Mouse (Mus musculus) macrophage (primary cell): ENCODE results near the gene Noxo1. TPM values are rescaled to one million over a fixed set of nuclear protein-coding genes. Genes with fewer than 3 reads are reported as not detected.
A peak's percentile ranks its signal among the peaks of the same experiment; 100 is the strongest.

Experiments used
- H3K27ac ChIP-seq: fragments of 350-480 bp; formaldehyde crosslinking; 2 replicates; pipeline ENCODE4 v1.9.0; 2021
- H3K36me3 ChIP-seq: fragments of 350-480 bp; formaldehyde crosslinking; 2 replicates; pipeline ENCODE4 v1.9.0; 2021; ENCODE audit errors: inconsistent target
- H3K4me3 ChIP-seq: fragments of 350-480 bp; formaldehyde crosslinking; 2 replicates; pipeline ENCODE4 v1.9.0; 2021; ENCODE audit errors: inconsistent target
- H3K79me2 ChIP-seq: fragments of 350-480 bp; formaldehyde crosslinking; 2 replicates; pipeline ENCODE4 v1.9.0; 2021; ENCODE audit errors: inconsistent target
- WGBS: methylation state at CpG from one replicate; pipeline ENCODE4 v1.1.7; 2026; ENCODE audit warnings: inconsistent platforms; ENCODE audit not compliant: missing documents; 5-methylcytosine and 5-hydroxymethylcytosine counted together
- polyA plus RNA-seq: library from polyadenylated mRNA; stranded (reverse); fragments of 250-400 nt; gene quantifications from 3 replicates; pipeline ENCODE4 v1.2.4, GENCODE M21; 2018; ENCODE audit warnings: inconsistent platforms

Gene Noxo1
- polyA plus RNA-seq, 1 experiment from 2014 or later: 0.50 TPM

DNA sequence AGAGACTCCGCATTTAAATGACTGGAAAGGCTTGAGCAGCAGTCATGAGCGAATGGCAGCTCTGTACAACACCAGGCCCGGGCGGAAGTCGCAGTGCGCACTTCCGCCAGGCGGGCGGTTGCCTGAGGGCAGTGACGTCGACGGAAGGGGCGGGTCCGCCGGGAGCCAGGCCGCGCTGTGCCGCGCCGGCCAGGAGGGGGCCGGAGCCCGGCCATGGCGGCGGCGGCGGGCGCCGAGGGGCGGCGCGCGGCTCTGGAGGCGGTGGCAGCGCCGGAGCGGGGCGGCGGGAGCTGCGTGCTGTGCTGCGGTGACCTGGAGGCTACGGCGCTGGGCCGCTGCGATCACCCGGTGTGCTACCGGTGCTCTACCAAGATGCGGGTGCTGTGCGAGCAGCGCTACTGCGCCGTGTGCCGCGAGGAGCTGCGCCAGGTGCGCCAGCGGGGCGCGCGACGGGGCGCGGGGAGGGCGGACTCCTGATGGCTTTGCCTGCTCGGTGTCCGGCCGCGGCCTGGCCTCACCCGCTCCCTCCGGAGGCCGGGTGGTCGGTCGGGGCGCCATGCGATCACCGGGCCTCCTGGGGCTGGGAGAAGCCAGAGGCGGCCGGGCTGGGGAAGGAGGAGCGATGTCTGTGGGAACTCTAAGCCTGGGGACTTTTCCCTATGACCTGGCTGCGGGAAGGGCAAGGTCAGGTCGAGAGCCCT, 26.3 kb upstream of the Noxo1 start, which contains the start of gene Zfp598:
Gene Zfp598 (plus strand): TSS at position 143 of the 701 bp plus-strand sequence.
- no peaks in the 10 kb centered on the region for H3K36me3 ChIP-seq
- H3K27ac ChIP-seq: peak within 1 kb of the TSS; percentile 28; the same call in 1 of the 2 replicates
- WGBS: under 1% methylated on average over 69 of the region's 80 CpGs
- H3K79me2 ChIP-seq: peaks cover 47% of the 10 kb centered on the region
- H3K4me3 ChIP-seq: peak within 1 kb of the TSS; percentile 59

DNA sequence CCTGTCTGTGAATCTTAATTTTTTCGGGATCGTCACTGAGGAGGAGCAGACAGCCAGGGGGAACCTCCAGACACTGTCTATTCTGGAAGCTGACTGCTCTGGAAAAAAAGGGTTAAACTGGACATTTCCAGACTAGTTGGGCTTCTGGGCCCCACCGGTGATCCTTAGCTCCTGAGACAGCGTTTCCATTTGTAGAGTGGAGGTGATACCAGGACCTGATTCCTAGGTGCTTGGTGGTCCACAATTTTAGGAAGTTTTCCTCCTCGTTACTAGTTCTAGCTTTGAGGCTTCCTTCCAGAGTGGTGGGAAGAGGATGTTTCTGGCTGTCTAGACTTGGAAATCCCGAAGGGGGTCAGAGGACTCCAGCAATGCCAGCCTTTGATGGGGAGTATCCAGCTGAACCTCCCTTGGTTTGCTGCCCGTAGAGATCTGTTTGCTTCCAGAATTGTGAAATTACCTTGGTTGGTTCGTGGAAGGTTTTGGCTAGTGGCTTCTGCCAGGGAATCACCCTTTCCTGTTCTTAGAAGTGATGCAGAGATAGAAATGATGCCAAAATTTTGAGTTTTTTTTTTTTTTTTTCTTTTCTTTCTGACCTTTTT, 25.7 kb upstream of the Noxo1 start:
- Histone ChIP-seq H3K4me3 (peak overlapping the region; percentile 59), H3K27ac (no peak overlapping the region), H3K79me2 (peaks cover 54% of the 10 kb centered on the region), H3K36me3 (no peaks in the 10 kb centered on the region)
- 9% methylated on average over 8 of the region's 8 CpGs for WGBS

DNA sequence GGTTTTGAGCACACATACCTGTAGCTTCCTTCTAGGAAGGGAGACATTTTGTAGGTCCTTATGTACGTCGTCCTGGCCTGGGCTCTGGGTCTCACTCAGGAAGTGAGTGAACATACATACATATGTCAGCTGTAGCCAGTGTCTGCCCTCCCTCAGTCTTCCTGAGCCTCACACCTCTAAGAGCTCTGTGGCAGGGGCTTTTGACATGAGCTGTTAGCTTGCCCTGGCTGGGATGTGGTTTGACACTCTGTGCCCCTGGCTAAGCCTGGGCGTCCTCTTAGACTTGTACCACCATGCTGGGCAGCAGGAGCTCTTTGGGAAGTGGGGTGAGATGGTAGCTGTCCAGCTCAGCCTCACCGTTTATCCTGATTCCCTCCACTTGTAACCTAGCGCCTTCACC, 24.7 kb upstream of the Noxo1 start:
- 70% methylated on average over 5 of the region's 5 CpGs for WGBS
- Histone ChIP-seq H3K27ac (no peak overlapping the region), H3K4me3 (no peak overlapping the region), H3K36me3 (no peaks in the 10 kb centered on the region), H3K79me2 (peaks cover 64% of the 10 kb centered on the region)

DNA sequence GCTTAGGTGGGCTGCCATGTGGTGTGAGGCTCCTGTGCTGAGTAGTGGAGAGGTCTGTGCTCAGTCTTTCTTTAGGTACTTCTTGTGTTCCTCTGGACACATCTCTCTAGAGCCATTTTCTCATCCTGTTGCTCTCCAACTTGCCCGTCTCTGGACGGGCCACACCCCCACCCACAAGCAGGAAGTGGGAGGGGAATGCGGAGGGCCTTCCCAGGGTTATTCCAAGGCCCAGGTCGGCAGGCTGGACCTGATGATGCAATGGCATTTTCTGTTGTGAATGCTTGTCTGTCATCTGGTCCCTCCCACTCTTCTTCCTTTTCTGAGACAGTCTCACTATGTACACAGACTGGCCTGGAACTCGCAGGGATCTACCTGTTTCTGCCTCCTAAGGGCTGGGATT, 23.9 kb upstream of the Noxo1 start:
- Histone ChIP-seq H3K36me3 (peaks cover 4% of the 10 kb centered on the region), H3K79me2 (peaks cover 66% of the 10 kb centered on the region), H3K27ac (no peak overlapping the region), H3K4me3 (no peak overlapping the region)
- WGBS: 13% methylated on average over 5 of the region's 5 CpGs

DNA sequence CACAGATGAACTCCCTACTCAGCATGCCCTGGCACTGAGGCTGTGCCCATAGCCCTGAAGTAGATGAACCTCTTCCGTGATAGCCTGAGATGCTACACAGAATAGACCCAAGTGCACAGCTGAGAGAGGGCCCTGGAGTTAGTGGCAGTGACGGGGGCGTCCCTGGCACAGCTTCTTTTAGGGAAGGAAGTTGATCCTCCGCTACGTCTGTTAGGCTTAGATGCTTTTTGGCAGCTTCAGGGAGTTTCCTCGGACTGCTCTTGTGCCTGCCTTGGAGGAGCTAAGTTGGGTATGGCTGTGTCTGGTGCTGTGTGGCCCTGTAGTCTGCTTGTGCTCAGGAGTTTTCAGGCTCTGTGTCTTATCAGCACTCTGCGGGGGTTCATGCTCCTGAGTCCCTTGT, 21.8 kb upstream of the Noxo1 start:
- H3K4me3 ChIP-seq: no peak overlapping the region
- H3K27ac ChIP-seq: no peak overlapping the region
- H3K36me3 ChIP-seq: peaks cover 14% of the 10 kb centered on the region
- H3K79me2 ChIP-seq: peaks cover 66% of the 10 kb centered on the region
- WGBS: 39% methylated on average over 7 of the region's 7 CpGs

DNA sequence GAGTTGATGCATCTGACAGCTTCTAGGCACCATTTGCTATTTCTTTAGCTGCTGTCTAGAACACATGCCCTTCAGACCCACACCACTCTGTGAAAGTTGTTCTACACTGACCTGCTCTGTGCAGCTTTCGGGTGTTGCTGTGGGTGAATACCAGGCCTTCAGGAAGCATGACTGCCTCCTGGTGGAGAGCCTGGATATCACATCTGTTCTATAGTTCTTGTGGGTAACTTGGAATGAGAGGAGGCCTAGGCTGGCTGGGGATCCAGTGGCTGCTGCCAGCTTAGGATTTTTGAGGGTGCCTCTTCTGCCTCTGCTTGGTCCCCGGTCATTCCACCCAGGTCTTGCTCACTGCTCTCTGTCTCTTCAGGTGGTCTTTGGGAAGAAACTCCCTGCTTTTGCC, 19.8 kb upstream of the Noxo1 start:
- peaks cover 33% of the 10 kb centered on the region for H3K36me3 ChIP-seq

GRCm38 (mm10) chr17:24676877-24677276, 19.2 kb upstream of the Noxo1 start:
- Histone ChIP-seq H3K36me3 (peaks cover 39% of the 10 kb centered on the region), H3K27ac (no peak overlapping the region), H3K4me3 (no peak overlapping the region), H3K79me2 (peaks cover 46% of the 10 kb centered on the region)
- 92% methylated on average over 5 of the region's 5 CpGs for WGBS

More for the DNA sequence above, 19.8 kb upstream of the Noxo1 start:
- 83% methylated on average over 2 of the region's 2 CpGs for WGBS
- Histone ChIP-seq H3K79me2 (peaks cover 53% of the 10 kb centered on the region), H3K4me3 (no peak overlapping the region), H3K27ac (no peak overlapping the region)

GRCm38 (mm10) chr17:24677500-24678080, 18.4 kb upstream of the Noxo1 start:
- Histone ChIP-seq H3K27ac (no peak overlapping the region), H3K79me2 (peaks cover 39% of the 10 kb centered on the region), H3K4me3 (no peak overlapping the region), H3K36me3 (peaks cover 42% of the 10 kb centered on the region)
- WGBS: 93% methylated on average over 24 of the region's 24 CpGs

DNA sequence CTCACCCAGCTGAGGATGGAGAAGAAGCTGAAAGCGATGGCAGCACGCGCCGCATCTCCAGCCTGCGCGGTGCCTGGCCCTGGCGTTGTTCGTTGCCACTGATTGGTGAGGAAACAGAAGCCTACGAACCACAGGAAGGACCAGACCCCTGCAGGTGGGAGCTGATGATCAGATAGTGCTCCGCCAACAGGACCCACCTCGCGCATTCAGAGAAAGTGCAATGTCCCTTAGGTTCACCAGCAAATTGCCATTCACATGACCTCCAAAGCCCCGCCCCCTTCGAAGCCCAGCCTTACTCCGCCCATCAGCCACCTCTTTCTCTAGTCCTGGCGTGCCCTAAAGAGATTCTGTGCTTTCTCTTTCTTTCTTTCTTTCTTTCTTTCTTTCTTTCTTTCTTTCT, 9.5 kb upstream of the Noxo1 start:
- Histone ChIP-seq H3K27ac (no peak overlapping the region), H3K4me3 (peak overlapping the region; percentile 29; the same call in 1 of the 2 replicates), H3K79me2 (no peaks in the 10 kb centered on the region), H3K36me3 (peaks cover 7% of the 10 kb centered on the region; the same call in 1 of the 2 replicates)
- WGBS: 45% methylated on average over 16 of the region's 16 CpGs

- Histone ChIP-seq H3K36me3 (0 out of 2 replicates have a peak, but pooled peaks cover under 1% of the 10 kb centered on the region), H3K79me2 (no peaks in the 10 kb centered on the region), H3K4me3 (peak overlapping the region; percentile 29), H3K27ac (no peak overlapping the region)
- WGBS: 3% methylated on average over 22 of the region's 25 CpGs
Observed at GRCm38 (mm10) chr17:24687146-24687595, 8.9 kb upstream of the Noxo1 start.

DNA sequence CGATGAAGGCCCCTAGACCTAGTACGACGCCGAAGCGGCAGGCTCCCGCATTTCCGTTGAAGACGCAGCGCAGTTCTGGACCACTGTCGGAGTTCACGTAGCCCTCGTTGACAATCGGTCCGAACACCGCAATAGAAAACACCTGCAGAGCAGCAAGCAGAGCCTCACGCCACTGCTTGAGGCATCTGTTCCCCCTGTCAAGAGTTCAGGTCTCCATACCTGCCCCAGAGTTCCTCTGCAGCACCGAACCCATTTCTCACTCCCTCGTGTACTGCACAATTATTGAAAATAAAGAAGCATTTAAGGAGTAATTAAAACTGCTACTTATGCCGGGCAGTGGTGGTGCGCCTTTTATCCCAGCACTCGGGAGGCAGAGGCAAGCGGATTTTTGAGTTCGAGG, 8.4 kb upstream of the Noxo1 start:
- H3K79me2 ChIP-seq: no peaks in the 10 kb centered on the region
- H3K36me3 ChIP-seq: no peaks in the 10 kb centered on the region
- H3K27ac ChIP-seq: no peak overlapping the region
- WGBS: 40% methylated on average over 23 of the region's 23 CpGs
- no peak overlapping the region for H3K4me3 ChIP-seq

- 10% methylated on average over 54 of the region's 55 CpGs for WGBS
- Histone ChIP-seq H3K36me3 (no peaks in the 10 kb centered on the region), H3K79me2 (no peaks in the 10 kb centered on the region), H3K4me3 (no peak within 1 kb of the TSS), H3K27ac (no peak within 1 kb of the TSS)
Observed at GRCm38 (mm10) chr17:24689251-24690081, 6.6 kb upstream of the Noxo1 start, which contains the start of gene Syngr3. Syngr3 (minus strand) TSS chr17:24689955.

DNA sequence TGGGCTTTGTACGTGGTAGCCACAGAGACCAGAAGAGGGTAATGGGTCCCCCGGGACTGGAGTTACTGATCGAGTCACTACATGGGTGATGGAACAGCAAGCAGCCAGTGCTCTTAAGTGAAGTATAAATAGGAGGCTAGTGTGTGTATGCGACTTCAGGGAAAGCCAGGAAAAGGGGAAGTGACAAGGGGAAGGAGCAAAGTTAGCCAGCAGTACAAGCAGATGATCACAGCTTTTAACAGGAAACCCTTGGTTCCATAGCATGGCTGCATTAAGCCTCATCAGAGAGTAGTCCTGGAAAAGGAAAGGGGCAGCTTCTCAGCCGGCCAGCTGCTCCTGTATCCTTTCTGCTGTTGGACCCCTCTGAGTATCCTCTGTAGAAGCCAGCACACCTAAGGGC, 3.6 kb upstream of the Noxo1 start:
- Histone ChIP-seq H3K4me3 (no peak overlapping the region), H3K27ac (peak overlapping the region; percentile 48), H3K36me3 (no peaks in the 10 kb centered on the region), H3K79me2 (no peaks in the 10 kb centered on the region)
- 45% methylated on average over 5 of the region's 5 CpGs for WGBS

DNA sequence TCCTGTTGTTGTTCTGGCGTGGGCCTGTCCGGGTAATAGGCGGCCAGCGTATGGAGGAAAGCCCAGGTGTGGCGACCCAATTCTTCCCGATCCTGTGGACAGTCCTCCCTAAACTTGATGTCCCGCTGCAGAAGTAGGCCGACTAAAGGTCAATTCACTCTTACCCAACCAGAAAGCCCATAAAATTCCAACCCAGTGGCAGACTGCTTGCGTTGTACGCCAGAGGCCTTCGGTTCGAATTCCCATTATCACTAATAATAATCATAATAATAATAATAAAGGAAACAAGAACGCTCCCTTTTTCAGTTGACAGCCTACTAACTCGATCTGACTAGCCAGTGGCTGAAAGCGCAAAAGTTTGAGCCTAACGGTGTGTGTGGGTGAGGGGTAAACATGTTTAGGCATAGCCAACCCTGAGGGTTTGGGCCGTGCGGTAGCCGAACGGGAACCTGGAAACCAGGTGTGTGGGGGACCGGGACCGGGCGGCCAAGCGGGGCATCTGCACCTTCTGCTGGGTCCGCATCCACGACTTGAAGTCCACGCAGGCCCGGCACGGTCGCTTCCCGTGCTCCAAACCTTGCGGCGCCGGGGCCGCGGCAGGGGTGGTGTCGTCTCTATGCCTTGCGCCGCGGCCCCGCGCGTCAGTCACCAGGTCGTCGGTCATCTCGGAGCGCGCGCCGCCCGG, 566 bp upstream of the Noxo1 start:
- WGBS: 10% methylated on average over 43 of the region's 51 CpGs
- no peaks in the 10 kb centered on the region for H3K79me2 ChIP-seq
- no peak overlapping the region for H3K27ac ChIP-seq
- peaks cover 5% of the 10 kb centered on the region; the same call in 1 of the 2 replicates for H3K36me3 ChIP-seq
- H3K4me3 ChIP-seq: peak overlapping the region; percentile 46
